Mouse (Mus musculus) cerebellum, adult 11-12 months (tissue): ENCODE measurements around the gene Fmo2.

ENCODE experiments used
- DNase-seq: peaks from one replicate; pipeline ENCODE4 v3.0.0; 2022

Fmo2 gene

DNA sequence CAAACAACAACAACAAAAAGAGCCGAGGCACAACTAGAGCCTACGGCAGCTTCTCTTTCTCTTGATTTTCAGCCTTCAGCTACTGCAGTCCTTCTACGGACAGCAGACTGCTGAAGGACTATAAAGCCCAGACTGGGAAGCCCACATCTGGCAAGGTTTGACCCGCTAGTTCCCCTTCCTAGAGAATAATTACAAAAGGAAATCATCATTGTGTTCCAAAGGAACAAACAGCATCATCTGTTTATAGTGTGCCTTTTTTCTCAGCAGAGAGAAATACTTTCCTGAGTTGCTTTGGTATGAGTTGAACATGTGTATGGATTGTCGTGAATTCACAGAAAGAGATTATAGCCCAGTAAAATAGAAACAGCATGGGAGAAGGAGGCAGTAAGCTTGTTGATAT lies 64.2 kb downstream of the Fmo2 start:
- no peak for DNase-seq

DNA sequence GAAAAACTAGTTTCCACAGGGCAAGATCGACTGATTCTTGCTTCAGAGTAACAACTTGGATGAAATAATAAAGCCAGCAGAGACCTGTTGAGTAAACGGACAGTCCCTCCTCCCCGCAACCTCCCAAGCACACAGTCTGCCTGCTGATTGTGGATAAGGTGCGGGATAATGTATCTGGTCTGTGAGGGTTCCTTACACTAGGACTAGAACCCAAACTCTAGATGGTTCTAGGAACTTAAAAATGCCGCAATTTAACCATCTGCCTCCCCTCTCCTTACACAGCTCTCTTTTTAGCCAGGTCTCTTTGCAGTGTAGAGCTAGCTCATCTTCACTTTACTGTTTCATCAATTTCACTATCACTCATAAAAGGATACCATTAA lies 66.0 kb downstream of the Fmo2 start:
- DNase-seq: no peak

DNA sequence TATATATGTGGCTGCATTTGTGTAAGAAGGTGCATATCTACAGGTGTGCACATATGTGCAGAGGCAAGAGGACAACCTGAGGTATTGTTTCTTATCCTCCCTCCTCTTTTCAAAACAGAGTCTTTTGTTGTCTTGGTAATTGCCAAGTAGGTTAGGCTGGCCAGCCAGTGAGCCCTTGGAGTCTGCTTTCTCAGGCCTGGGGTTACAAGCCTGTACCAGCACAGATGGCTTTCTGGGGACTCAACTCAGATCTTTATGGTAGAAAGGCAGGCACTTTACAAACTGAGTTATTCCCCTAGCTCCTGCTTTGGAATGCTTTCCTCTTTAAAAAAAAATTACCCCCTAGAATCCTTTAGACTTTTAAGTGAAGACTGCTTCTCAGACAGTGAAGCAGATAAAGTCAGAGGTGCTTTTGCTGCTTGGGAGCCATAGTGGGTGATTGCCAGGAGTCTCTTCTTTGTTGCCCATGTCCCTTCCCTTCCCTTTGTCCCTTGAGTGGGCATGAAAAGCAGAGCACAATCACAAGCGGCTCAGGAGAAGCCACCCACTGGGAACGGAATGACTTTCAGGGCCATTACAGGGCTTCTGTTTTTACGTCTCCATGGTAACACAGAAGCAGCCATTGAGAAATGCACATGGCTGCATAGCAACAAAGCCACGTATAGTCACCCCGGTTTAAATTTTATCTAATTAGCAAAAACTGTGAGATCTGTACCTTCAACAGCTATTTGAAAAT lies 66.5 kb downstream of the Fmo2 start:
- DNase-seq: no peak
